Mouse (Mus musculus): Measurements from ENCODE around the gene Notch3.
"Not testable (repeated sequence)": the region's sequence is repeated elsewhere in the genome, so short reads cannot be mapped to it uniquely, and the experiment has no call there.

Notch3 gene

DNA sequence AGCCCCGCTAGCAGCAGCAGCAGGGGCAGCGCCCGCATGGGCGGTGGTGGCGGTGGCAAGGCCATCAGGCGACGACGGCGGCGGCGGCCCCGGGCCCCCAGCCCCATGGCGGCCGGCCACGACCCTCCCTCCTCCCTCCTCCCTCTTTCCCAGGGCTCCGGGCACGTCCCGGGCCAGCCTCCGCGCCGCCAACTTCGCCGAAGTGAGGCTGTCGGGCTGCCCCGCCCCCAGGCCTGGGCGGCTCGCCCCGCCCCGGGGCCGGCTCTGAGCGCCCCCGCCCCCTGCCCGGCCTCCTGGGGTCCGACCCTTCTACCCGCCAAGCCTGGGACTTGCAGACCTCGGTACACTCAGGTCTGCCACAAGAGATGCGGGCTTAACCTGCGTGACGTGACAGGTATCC lies at the start of gene Notch3:
TSS of gene Notch3 (minus strand) at position 166 of the 400 bp plus-strand sequence.
- DNase-seq = peak; percentile 72 to 85

DNA sequence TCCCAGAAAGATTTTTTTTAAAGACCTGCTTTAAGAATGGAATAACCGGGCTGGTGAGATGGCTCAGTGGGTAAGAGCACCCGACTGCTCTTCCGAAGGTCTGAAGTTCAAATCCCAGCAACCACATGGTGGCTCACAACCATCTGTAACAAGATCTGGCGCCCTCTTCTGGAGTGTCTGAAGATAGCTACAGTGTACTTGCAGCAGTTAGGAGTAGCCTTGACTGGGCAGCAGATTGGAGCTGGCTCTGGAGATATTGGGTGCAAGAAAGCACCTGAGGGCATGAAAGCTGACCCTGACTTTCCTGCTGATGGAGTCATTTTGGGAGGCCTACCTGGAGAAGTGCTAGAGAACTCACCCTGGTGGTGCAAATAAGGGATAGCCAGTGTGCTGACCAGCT lies 48.9 kb upstream of the Notch3 start:
- DNase-seq = not testable (repeated sequence)

DNA sequence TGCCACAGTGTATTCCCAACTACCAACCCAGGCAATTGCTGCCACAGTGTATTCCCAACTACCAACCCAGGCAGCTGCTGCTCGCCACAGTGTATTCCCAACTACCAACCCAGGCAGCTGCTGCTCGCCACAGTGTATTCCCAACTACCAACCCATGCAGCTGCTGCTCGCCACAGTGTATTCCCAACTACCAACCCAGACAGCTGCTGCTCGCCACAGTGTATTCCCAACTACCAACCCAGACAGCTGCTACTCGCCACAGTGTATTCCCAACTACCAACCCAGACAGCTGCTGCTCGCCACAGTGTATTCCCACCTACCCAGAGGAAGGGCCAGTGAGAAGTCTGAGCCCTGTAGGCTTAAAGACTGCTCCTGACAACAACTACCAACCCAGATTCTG lies 44.9 kb upstream of the Notch3 start:
- DNase-seq = not testable (repeated sequence)

DNA sequence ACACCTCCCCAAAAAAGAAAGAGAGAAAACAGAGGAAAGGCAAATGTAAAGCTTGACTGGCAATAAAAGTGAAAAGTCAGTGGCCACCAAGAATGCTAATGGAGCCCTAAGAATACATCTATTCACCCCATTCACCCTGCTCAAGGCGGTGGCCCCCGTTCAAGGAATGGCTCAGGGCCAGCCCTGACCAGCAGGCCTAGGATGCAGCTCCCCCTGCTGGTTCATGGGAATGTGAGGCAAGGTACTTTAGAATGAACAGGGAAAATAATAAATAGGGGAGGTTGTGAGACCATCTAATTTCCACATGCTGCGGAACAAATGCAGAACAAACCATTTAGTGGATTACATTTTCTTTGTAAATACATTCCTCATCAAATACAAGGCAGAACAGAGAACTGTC lies 43.1 kb upstream of the Notch3 start:
- DNase-seq = peak; percentile 60 to 70

DNA sequence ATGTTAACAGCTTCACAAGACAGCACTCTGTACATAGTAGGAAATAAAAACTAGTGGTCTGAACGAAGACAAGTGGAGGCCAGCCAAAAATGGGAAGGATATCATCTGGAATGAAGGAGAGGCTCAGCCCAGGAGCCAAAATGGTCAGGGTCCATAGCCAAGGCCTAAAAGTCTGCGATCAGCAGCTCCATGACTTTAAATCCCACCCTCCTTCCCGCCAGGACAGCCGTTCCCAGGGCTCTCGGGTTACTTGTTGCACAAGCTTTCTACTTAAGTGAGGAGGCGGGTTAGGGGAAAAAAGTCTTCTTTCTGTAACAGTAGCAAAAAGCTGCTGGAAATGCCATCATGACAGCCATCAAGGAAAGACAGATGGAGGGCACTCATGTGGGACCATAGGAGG lies 42.5 kb upstream of the Notch3 start:
- peak; percentile 54 to 76 for DNase-seq

DNA sequence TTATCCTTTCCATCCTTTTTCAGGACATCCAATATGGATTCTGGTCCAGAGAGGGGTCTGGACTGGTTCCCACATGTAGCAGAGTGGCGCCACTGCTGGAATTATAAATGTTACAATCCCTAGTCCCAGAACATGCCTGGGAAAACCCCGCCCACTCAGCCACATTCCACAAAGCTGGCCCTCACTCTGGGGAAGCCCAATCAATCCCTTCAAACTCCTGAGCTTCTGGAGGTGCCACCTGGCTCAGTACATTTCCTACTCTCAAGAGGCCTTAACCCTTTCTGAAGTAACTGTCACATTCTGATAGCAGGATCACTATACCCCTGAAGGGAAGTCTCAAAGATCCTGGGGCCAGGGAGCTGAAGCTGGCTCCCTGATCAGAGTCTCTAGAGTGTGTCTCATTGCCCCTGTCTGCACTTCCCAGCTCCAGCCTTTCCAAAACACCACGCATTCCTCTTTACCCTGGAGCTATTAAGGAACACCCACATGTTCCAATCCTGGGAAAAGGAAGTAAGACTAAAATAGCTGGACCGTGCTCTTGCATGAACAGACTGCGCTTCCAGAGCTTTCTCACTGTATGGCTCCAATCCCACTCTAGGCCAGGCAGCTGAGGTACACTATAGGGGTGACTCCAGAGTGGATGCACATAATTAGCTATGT lies 41.1 kb upstream of the Notch3 start:
- DNase-seq = peak; percentile 52 to 73

DNA sequence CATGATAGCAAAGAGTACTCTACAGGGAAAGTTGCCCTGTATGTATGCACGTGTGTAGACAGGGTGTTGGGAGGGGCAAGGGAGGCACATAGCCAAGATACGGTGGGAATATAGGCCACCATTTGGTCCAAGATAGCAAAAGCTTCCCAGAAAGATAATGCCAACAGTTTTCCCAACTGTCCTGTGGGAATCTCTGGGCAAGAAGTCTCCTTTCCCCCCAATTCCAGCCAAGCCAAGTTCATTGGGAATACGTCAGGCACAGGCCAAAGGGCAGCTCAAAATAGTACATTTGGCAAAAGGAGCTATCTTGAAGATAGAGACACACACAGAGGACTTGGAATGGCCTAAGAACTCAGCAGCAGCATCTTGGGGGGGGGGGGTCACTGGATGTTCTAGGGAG lies 38.7 kb upstream of the Notch3 start:
- no peak for DNase-seq

DNA sequence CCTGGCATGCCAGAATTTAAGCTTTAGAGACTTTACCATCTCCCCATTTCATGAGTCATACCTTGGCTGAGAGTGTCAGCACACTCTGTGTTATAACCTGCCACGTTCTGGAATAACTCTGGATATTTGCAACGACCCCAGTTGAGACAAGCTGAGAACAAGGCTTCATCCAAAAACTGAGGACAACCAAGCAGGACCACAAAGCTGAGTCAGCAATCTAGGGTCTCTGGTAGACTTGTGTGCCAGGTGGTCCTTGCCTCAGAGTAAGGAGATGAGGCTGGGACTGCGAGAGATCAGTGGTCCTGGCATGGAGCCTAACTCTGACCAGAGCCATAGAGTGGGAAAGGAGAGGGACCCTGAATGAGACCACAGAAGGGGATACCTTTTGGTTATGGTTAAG lies 36.3 kb upstream of the Notch3 start:
- DNase-seq = no peak

DNA sequence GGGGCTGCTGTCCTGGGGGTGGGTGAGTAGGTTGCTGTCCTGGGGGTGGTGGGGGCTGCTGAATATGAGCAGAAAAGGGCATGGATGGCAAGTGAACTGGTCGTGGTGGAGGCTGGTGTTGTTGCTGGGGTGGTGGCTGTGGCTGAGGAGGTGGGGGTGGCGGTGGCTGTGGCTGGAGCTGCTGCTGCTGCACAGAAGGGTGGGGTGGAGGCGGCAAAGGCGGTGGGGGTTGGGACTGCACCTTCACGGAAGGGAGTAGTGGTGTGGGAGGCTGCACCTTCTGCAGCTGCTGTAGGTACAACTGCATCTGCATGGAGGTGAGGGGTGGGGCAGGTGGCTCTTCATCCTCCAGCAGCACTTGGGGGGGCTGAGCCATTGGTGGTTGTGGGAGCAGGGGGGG lies 34.4 kb upstream of the Notch3 start:
- DNase-seq = no peak

DNA sequence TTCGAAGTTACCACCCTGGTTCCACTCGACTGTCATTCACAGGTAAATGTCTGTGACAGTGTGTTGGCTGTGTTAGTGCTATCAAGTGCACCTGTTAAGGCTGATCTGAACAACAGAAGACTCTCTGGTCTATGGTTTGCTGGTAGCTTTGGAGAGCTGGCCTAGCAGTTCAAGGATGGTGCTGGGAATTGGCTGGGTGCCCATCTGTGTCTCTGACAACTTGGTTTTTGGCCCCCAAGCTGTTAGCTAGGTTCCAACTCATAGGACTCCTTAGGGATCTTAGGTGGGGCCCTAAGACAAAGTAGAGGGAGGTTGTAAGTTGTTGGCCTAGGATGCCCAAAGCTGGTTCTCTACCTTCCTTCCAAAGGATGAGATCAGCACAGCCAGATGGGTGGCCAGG lies 33.1 kb upstream of the Notch3 start:
- DNase-seq = no peak

DNA sequence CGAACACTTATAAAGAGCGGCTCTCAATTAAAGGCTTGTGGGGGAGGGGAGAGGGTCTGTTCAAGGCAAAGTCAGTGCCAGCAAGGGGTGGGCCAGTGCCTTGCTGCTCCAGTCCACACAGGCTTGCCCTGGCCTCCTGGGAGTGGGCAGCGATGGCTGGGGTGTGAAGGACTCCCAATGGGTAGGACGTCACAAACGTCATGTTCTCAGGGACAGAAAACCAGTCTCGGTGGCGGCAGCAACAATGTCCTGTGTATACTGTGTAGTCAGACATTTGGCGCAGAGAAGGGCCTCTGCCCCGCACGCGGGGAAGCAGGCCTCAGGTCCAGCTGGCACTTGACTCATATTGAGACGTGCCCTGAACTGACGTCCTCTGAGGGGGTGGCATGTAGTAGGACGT lies 30.5 kb upstream of the Notch3 start:
- DNase-seq = no peak

DNA sequence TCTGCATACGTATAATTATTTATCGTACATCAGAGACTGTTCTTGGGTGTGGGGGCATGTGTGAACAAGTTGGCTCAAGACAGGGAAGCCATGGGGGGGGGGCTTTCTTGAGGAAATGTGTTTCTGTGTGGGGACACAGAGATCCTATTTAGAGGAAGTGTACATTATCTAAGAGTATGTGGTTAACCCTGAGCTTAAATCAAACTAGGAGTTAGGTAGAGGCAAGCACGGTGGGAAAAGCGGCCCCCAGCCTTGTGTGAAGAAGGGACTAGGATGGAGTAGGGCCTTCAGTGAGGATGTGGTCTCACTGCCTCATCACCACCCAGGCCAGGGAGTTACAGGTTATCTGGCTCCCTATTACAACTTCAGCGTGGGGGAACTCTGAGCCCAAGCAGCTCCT lies 29.1 kb upstream of the Notch3 start:
- no peak for DNase-seq

DNA sequence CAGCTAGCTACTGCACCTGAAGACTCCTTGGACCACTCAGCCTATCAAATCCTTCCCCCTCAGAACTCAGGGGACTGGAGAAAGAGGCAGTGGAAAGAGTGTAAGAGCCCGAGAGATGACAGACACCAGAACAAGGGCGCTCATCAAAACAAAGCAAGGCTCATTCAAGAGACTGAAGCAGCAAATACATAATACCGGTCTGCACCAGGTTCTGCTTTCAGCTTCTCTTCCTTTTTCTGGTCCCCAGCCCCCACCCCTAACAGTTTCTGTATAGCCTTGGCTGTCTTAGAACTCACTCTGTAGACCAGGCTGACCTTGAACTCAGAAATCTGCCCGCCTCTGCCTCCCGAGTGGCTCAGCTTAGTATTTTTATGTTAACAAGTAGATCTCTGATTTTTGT lies 26.4 kb upstream of the Notch3 start:
- DNase-seq = no peak

DNA sequence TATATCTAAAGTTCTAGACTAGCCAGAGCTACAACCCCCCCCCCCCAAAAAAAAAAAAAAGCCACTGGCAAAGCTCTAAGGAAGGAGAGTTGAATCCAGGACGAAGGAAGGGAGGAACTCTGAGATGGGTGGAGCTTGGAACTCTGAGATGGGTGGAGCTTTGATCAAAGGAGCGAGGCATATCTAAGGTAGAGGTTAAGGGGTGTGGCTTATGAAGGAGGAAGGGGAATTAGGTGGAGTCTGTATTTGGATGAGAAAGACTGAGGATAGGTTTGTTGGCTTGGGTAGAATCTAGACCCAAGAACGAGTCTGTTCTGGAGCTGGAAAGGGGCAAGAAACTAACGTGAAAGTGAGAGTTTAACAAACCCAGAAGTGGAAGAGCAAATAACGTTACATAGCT lies 23.2 kb upstream of the Notch3 start:
- DNase-seq = no peak

DNA sequence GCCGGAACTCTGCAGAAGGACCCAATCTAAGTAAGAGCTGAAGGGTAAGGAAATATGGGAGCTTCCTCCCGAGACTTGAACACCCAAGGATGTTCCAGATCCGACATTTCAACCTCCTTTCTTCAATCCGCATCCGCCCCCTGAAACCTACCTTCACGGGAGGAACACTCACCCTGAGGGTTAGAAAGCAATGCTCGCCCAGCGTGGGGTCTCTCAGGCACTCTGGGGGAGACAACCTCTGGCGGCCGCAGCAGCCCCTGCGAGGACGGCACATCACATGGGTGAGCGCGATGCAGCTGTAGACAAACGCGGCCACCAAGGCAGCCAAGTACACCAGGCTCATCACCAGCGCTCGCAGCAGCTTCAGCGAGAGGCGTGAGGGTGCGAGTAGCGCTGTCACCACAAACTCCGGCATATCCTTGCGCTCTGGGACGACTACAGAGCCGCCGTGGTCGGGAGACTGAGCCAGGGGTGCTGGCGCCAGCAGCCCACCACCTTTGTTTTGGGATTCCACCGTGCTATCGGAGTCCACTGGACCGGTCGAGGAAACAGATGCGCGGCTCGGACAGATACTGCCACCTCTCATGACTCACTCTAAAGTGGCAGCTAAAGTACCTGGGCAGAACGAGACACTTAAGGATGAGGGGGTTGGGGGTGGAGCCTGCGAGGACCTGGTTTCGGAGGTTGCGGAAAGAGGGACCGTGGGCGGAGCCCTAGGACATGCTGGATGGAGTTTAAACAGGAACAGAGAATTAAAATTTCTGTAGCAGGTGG lies 22.4 kb upstream of the Notch3 start, which contains the start of gene Ephx3:
TSS of gene Ephx3 (minus strand) at position 687 of the 774 bp plus-strand sequence.
- peak; percentile 41 to 50 for DNase-seq

DNA sequence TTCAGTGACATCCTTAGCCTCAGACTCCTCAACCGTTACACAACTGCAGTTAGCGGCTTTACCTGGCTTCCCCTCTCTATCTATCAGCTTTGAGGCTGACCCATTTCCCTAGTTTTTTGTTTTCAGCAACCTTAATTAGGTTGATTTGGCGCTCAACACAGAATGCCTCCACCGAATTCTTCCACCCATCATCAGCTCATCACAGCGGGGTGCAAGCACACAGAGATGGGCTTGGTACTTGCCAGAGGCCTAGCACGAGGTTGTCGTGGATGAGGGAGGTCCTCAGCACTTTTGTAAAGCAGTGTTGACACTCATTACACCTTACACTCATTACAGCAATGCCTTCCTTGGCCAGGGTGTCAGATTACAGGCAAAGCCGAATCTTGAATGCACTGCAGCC lies 16.4 kb upstream of the Notch3 start:
- no peak for DNase-seq

DNA sequence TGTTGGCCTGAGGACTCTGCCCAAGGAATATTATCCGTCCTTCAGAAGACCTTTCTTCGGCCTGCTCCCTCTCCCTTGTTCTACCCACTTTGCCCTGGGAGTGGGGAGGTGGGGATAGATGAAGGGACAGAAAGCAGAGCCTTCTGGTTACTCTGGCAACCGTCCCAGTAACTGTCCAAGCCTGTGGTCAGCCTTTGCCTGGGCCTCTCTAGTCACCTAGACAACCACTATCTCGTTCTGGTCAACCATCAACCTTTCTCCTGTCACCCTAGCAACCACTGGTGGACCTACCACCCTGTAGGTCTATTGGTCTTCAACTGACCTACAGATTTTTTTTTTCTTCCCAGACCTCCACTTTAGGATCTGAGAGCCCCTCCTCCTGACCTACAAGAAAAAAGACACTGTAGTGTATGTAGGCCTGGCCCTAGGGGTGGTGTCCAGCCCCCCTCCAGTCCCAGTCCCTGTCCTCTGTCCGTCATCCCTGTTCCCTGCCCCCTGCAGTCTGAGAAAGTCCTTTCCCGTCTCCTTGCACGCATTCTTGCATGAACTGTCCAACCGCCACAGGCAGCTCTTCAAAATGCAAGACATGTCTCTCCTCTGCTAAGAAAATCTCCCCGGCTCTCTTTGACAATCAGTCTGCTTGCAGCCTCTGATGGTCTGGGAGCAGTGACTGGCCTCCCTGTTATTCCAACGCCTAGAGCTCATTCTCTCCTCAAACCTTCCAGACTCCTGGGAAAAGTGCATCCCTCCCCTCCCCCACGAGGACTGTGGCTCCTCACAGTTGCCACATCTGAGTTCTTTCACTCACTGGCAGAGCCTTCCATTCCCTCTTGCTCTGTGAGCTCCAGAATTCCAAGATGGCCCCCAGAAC lies 13.2 kb upstream of the Notch3 start:
- DNase-seq = no peak

DNA sequence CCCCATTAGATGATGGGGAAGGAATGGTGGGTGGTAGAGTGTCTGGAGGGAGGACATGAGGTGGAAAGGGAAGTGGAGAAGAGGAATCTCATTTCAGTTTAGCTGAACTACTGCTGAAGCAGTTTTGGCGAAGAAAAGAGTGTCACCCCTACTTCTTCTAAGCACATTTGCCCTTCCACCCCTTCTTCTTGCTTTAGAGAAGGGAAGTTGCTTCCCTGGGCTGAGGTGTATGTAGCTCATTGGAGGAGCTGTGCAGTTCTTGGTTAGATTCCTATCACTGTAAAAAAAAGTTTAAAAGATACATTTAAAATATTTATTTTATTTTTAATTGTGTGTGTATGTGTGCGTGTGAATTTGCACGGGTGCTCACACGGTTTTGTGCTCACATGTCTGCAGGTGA lies 10.3 kb upstream of the Notch3 start:
- no peak for DNase-seq

DNA sequence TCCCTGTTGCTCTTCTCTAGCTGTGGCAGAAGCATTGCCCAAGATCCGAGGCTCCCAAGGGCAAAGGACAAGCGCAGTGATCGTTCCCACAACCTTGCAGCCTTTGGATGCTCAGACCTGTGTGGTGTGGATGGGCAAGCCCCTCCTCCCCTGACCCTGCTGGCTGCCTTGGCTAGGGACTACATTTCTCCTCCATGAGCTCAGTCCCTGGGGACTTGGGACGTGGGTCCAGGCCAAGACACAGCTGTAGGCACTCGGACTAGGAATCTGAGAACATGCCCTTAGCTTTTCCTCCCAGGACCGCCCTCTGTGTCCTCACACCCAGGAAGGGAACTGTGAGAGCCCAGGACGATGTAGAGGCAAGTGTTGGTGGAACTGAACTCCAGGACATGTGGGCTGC lies 6.5 kb upstream of the Notch3 start:
- DNase-seq = peak; percentile 60 to 84

DNA sequence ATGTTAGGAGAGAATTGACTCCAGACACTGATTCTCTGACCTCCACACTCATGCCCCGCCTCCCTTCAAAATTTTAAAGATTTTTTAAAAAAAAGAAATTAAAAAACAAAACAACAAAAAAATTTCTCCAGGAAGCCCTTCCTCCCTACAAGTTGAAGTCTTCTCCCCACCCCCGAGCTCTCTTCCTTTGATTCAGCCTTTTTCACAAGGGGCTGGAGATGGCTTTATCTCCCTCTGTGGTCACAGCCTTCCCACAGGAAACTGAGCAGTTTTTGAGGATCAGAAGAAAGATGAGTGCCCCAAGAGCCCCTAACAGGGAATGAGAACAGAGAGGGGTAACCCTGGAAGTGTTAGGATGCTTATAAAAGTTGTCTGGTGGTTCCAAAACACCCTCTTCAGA lies 5.8 kb upstream of the Notch3 start:
- no peak for DNase-seq

DNA sequence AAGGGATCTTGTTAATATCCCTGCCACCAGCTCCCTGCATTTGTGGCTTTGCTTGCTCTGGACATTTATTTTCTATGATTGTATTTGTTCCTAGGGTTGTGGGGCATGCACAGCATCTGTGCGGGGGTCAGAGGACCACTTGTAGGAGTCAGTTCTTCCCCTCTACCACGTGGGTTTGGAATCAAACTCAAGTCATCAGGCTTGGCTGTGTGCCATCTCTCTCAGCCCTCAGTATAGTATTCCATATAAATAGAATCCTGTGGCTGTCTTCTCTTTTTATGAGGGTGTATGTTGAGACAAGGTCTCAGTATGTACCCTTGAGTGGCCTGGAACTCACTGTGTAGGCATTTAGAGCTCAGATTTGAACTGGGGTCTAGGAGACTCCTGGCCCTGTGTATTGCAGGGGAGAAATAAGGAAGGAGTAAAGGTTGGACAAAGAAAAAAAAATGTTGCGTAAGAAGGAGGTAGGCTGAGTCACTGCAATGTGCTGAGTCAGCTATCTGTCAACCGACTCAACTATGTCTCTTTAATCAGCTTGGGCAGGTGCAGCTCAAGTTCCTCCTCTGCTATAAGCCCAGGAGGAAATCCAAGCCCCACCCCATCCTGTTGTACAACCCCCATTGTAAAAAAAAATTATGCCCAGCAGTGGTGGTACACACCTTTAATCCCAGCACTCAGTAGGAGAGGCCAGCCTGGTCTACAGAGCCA lies 3.0 kb upstream of the Notch3 start:
- DNase-seq = no peak

DNA sequence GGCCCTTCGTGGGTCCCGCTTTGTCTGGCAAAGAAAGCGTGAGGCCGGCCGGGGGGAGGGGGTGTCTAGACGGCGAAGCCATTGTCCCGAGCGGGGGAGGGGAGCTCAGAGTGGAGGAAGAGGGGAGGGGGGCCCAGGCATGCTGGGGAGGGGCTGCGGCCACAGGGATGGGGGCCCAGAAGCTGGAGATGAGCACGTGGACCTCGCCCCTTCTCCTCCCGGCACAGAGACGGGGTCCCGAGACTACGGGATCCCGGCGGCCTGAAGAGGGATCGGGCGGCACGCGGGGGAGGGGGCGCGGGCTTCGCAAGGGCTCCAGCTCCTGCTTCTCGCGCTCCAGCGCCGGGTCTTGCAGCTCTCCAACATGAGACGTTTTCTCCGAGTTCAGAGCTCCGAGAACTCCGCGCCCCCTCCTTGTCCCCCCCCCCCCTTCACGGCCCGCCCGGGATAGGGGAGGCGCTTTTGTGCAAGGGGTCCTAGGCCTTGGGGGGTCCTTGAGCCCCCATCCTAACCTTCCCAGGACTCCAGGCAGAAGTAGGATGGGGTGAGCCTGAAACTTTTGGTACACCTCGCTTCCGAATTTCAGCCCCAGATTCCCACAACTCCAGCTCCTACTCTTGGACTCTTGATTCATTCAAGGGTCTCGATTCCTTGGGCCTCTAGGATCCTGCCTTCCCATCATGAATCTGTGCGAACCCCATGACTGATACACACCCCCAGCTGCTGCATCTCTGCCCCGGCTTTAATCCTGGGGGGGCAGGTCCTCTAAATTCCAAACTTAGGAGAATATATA lies 653 bp downstream of the Notch3 start:
- peak; percentile 74 to 78 for DNase-seq

Data from lung, postnatal 4 days (tissue).